Mouse (Mus musculus) thymus, adult 2 months (tissue): ENCODE measurements around the gene Egflam. TPM values are rescaled to one million over a fixed set of nuclear protein-coding genes. Genes with fewer than 3 reads are reported as not detected.

Experiments
- DNase-seq: peaks from one replicate; pipeline ENCODE4 v3.0.0; 2021
- H3K27ac ChIP-seq: fragments of 200-500 bp; 2 replicates; pipeline ENCODE4 v1.5.1; 2012; ENCODE audit warnings: low read length, control low read depth; ENCODE audit not compliant: control insufficient read depth, insufficient read depth
- H3K27me3 ChIP-seq: fragments of 200-500 bp; 2 replicates; pipeline ENCODE4 v1.6.1; 2012; ENCODE audit warnings: mild to moderate bottlenecking, low read length, moderate library complexity, mixed read lengths; ENCODE audit not compliant: control insufficient read depth, insufficient read depth
- H3K36me3 ChIP-seq: fragments of 200-500 bp; 2 replicates; pipeline ENCODE4 v1.6.1; 2012; ENCODE audit warnings: mild to moderate bottlenecking, low read length, moderate library complexity; ENCODE audit not compliant: control insufficient read depth, insufficient read depth
- H3K4me1 ChIP-seq: fragments of 200-500 bp; replicated peaks from 2 replicates; pipeline ENCODE4 v1.6.1; 2012; ENCODE audit warnings: low read length; ENCODE audit not compliant: control insufficient read depth, insufficient read depth
- H3K4me3 ChIP-seq: fragments of 200-500 bp; 2 replicates; pipeline ENCODE4 v1.5.1; 2012; ENCODE audit warnings: mild to moderate bottlenecking, low read length, control low read depth, moderate library complexity; ENCODE audit not compliant: control insufficient read depth, insufficient read depth
- CTCF ChIP-seq: fragments of 200-500 bp; IDR thresholded peaks from 2 replicates; pipeline ENCODE4 v1.5.1; 2012; ENCODE audit warnings: mild to moderate bottlenecking, control low read depth, low read length, moderate library complexity, borderline replicate concordance; ENCODE audit not compliant: control insufficient read depth, poor library complexity, insufficient read depth; ENCODE audit errors: extremely low read depth
- POLR2A ChIP-seq: fragments of 200-500 bp; IDR thresholded peaks from 2 replicates; pipeline ENCODE4 v1.6.1; 2012; ENCODE audit warnings: mild to moderate bottlenecking, low read length, control low read depth, moderate library complexity; ENCODE audit not compliant: control insufficient read depth, poor library complexity, insufficient read depth; ENCODE audit errors: extremely low read depth
- WGBS: fragments of 180-500 bp; shearing (Covaris S2); methylation state at CpG from one replicate; pipeline ENCODE4 v1.1.7; 2018; 5-methylcytosine and 5-hydroxymethylcytosine counted together
- polyA plus RNA-seq: library from polyadenylated mRNA; depleted of rRNA; stranded (reverse); fragments of >200 nt; gene quantifications from 2 replicates; pipeline ENCODE4 v1.2.3, GENCODE M21; 2012

Egflam gene
- polyA plus RNA-seq, 1 experiment = 2.5 TPM

GRCm38 (mm10) chr15:7173346-7173745 lies 224.8 kb downstream of the Egflam start:
- no peak for DNase-seq
- Histone ChIP-seq H3K27ac (no peak overlapping the region), H3K36me3 (no peaks in the 10 kb centered on the region), H3K27me3 (no peaks in the 10 kb centered on the region), H3K4me1 (0 out of 2 replicates have a peak, but pooled peaks cover 2% of the 10 kb centered on the region), H3K4me3 (no peak overlapping the region)
- 89% methylated on average over 7 of the region's 7 CpGs for WGBS
- TF ChIP-seq POLR2A (no peak), CTCF (no peak)

GRCm38 (mm10) chr15:7172875-7173274 lies 225.3 kb downstream of the Egflam start:
- Histone ChIP-seq H3K36me3 (no peaks in the 10 kb centered on the region), H3K27me3 (no peaks in the 10 kb centered on the region), H3K4me3 (no peak overlapping the region), H3K4me1 (0 out of 2 replicates have a peak, but pooled peaks cover 2% of the 10 kb centered on the region), H3K27ac (no peak overlapping the region)
- WGBS = 54% methylated on average over 2 of the region's 2 CpGs
- TF ChIP-seq POLR2A (no peak), CTCF (no peak)
- no peak for DNase-seq

DNA sequence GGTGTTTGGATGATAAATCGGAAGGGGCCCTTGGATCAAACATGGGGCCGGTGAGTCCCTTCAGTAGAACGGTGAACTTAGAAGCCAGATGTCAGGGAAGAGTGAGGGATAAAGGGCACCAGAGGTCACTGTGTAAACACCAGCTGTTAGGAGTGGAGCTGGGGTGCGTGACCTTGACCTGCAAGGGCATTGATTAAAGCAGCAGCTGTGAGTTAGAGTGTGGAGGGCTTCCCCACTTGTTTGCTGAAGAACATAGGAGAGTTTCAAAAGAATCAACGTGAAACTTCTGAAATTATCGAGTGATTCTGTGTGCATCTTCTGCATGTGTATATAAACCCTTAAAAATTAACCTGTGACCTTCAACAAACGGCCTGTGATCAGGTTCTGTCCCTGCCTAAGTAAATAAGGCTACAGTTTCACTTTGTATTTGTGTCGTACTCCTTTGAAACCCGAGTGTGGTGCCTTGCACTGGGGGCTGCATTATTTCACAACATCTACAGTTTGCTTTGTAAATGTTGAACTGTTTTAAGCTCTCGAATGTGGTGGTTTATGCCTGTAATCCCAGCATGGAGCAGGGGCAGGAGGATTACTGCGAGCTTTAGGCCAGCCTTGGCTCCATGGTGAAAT lies 230.2 kb downstream of the Egflam start:
- TF ChIP-seq CTCF (no peak), POLR2A (no peak)
- Histone ChIP-seq H3K27ac (no peak overlapping the region), H3K4me3 (no peak overlapping the region), H3K36me3 (no peaks in the 10 kb centered on the region), H3K4me1 (0 out of 2 replicates have a peak, but pooled peaks cover 2% of the 10 kb centered on the region), H3K27me3 (no peaks in the 10 kb centered on the region)
- WGBS = 92% methylated on average over 11 of the region's 11 CpGs
- no peak for DNase-seq

DNA sequence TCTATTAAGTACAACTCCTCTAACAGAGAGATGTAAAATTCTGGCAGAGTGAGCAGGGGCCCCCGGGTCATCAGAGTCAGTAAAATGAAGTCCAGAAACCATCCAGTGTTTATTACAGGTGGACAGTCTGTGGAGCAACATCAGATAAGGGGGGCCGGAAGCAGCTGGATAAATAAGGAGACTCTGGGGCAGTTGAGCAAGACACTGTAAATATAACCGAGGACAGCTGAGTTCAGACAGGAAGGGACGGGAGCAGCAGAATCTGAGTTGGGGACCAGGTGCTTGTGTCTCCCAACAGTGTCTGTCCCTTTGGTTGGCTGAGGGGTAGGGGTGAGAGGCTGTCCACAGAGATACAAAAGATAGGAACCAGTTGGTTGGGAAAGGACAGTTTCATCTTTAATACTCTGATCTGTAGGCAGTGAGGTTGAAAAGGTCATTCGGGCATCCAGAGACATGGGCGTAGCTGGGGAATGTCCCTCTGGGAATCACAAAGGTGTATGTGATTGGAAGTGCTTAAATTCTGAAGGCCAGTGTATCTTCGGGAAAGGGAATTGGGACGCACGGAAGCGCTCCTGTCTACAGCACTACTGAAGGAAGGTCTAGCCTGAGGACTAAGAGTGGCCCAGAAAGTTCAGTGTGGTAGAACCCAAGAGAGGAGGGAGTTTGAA lies 230.8 kb downstream of the Egflam start:
- Histone ChIP-seq H3K27me3 (no peaks in the 10 kb centered on the region), H3K36me3 (no peaks in the 10 kb centered on the region), H3K4me1 (no peaks in the 10 kb centered on the region), H3K27ac (no peak overlapping the region), H3K4me3 (no peak overlapping the region)
- TF ChIP-seq CTCF (no peak), POLR2A (no peak)
- 95% methylated on average over 10 of the region's 10 CpGs for WGBS
- no peak for DNase-seq

- no peak for DNase-seq
- H3K36me3 ChIP-seq = no peaks in the 10 kb centered on the region
- TF ChIP-seq CTCF (no peak), POLR2A (no peak)
- no peak overlapping the region for H3K27ac ChIP-seq
- H3K27me3 ChIP-seq = no peaks in the 10 kb centered on the region
- H3K4me1 ChIP-seq = no peaks in the 10 kb centered on the region
- no peak overlapping the region for H3K4me3 ChIP-seq
- 95% methylated on average over 9 of the region's 9 CpGs for WGBS
These were observed 231.5 kb downstream of the Egflam start for GRCm38 (mm10) chr15:7166735-7167134.

- no peak for TF ChIP-seq POLR2A
- no peak for TF ChIP-seq CTCF
- no peaks in the 10 kb centered on the region for H3K4me1 ChIP-seq
- no peaks in the 10 kb centered on the region for H3K36me3 ChIP-seq
- H3K27me3 ChIP-seq = no peaks in the 10 kb centered on the region
- 84% methylated on average over 6 of the region's 6 CpGs for WGBS
- no peak overlapping the region for H3K27ac ChIP-seq
- no peak for DNase-seq
- no peak overlapping the region for H3K4me3 ChIP-seq
These were observed 234.3 kb downstream of the Egflam start for GRCm38 (mm10) chr15:7163851-7164250.

DNA sequence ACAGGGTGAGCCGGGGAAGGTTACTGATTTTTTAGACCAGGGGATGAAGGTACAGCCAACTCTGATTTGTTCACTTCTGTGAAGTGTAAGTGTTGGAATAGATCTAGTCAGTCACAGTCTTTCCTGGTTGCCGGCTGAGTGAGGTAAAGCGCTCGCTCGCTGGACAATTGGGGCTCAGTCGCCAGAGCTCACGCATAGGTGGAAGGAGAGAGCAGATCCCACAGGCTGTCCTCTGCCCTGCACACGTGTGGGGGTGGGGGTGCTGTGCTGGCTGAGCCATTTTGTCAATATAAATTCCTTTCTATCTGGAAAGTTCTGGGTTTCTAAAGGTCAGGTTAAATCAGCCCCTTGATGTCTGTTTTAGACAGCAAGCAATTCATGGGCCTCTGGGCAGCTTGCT lies 237.9 kb downstream of the Egflam start:
- no peaks in the 10 kb centered on the region for H3K27me3 ChIP-seq
- no peaks in the 10 kb centered on the region for H3K4me1 ChIP-seq
- no peak overlapping the region for H3K27ac ChIP-seq
- H3K4me3 ChIP-seq = no peak overlapping the region
- no peaks in the 10 kb centered on the region for H3K36me3 ChIP-seq
- WGBS = 96% methylated on average over 8 of the region's 8 CpGs
- no peak for TF ChIP-seq CTCF
- TF ChIP-seq POLR2A = no peak
- DNase-seq = no peak
